Mouse (Mus musculus): ENCODE results near the gene Olfr1356. TPM values are rescaled to one million over a fixed set of nuclear protein-coding genes. Genes with fewer than 3 reads are reported as not detected.
"Not testable (repeated sequence)": the region's sequence is repeated elsewhere in the genome, so short reads cannot be mapped to it uniquely, and the experiment has no call there.

The Olfr1356 gene
- not detected for polyA plus RNA-seq (2012; fragmentation: generic; extraction: Trizol)

DNA sequence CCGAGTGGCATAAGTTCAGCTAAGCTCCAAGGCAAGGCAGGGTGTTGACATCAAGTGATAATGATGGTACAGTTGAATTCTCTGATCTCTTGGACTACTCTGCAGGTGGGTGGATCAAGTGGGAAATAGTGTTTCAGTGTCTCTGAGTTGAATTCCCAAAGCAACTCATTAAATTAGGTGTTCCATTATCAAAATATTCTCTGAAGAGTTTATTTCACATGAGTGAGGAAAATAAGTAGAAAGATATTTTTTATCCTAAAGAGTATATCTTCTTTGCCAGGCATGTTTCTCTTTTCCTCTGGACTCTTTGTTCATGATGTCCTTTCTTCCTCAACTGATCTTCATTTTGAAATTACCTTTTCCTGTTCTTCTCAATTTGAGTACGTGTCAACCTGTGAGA, at the start of gene Olfr1356:
TSS of gene Olfr1356 (minus strand) at position 101 of the 400 bp plus-strand sequence.
- no peak within 1 kb of the TSS for H3K4me3 ChIP-seq
- no peak within 1 kb of the TSS for H3ac ChIP-seq (ENCODE audit: control insufficient read depth, insufficient read length)
- no peak within 1 kb of the TSS for H3K4me2 ChIP-seq (ENCODE audit: low read depth)
- H3K79me2 ChIP-seq (ENCODE audit: control insufficient read depth, insufficient read depth): no peaks in the 10 kb centered on the region
- TF ChIP-seq REST (IDR thresholded peaks at IDR 0.05; ENCODE audit: insufficient read depth, insufficient read length) (no peak), SRF (IDR thresholded peaks at IDR 0.05; ENCODE audit: control insufficient read depth, insufficient read length, low read depth) (no peak), MYOG (IDR thresholded peaks at IDR 0.05; ENCODE audit: control insufficient read depth in 1 of 3, insufficient read depth in 1 of 3, insufficient read length in 2 of 3, low read depth in 2 of 3) (no peak), E2F4 (IDR thresholded peaks at IDR 0.05; ENCODE audit: insufficient read depth) (no peak), TCF12 (IDR thresholded peaks at IDR 0.05; ENCODE audit: insufficient read depth, poor library complexity, severe bottlenecking) (no peak), CEBPB (IDR thresholded peaks at IDR 0.05; ENCODE audit: insufficient read depth, poor library complexity, severe bottlenecking) (no peak), USF1 (IDR thresholded peaks at IDR 0.05; ENCODE audit: low read depth) (no peak), MAX (IDR thresholded peaks at IDR 0.05; ENCODE audit: low read depth) (no peak)
- no peaks in the 10 kb centered on the region for H3K36me3 ChIP-seq (ENCODE audit: control insufficient read depth, insufficient read depth)
- H3K27me3 ChIP-seq (ENCODE audit: control insufficient read depth, insufficient read depth, insufficient read length): no peaks in the 10 kb centered on the region

DNA sequence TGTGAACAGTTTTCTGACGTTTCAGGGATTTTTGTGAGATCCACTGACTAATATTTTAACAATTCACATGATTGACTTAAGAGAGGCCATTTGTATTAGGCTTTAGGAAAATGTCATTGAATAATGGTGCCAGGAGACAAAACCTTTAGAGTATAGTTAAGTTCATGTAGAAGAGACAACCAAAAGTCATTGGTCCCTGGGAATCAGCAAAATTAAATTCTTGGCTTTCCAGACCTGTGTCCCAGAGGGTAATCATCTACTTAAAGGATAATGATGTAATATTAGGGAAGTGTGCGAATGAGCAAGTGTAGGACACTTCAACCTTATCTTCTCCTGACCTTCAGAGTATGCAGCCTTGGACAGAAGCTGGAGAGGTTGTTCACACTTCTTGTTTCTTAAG, 23.3 kb upstream of the Olfr1356 start, which contains the start of gene Olfr1355:
TSS of gene Olfr1355 (plus strand) at position 301 of the 400 bp plus-strand sequence.
- Histone ChIP-seq H3K4me2 (ENCODE audit: low read depth) (no peak within 1 kb of the TSS), H3ac (ENCODE audit: control insufficient read depth, insufficient read length) (no peak within 1 kb of the TSS), H3K4me3 (no peak within 1 kb of the TSS), H3K36me3 (ENCODE audit: control insufficient read depth, insufficient read depth) (no peaks in the 10 kb centered on the region), H3K27me3 (ENCODE audit: control insufficient read depth, insufficient read depth, insufficient read length) (no peaks in the 10 kb centered on the region), H3K79me2 (ENCODE audit: control insufficient read depth, insufficient read depth) (no peaks in the 10 kb centered on the region)
- TF ChIP-seq POLR2AphosphoS2 (IDR thresholded peaks at IDR 0.05; ENCODE audit: insufficient read length, low read depth): no peak
- no peak for TF ChIP-seq MAX (IDR thresholded peaks at IDR 0.05; ENCODE audit: low read depth)
- no peak for TF ChIP-seq MYOD1 (IDR thresholded peaks at IDR 0.05; ENCODE audit: control insufficient read depth in 1 of 3, insufficient read length in 2 of 3, low read depth in 2 of 3)
- TF ChIP-seq E2F4 (IDR thresholded peaks at IDR 0.05; ENCODE audit: insufficient read depth): no peak
- no peak for TF ChIP-seq POLR2A (IDR thresholded peaks at IDR 0.05; ENCODE audit: insufficient read length, low read depth)
- TF ChIP-seq USF1 (IDR thresholded peaks at IDR 0.05; ENCODE audit: low read depth): no peak
- TF ChIP-seq TCF12 (IDR thresholded peaks at IDR 0.05; ENCODE audit: insufficient read depth, poor library complexity, severe bottlenecking): no peak
- no peak for TF ChIP-seq MYOG (IDR thresholded peaks at IDR 0.05; ENCODE audit: control insufficient read depth in 1 of 3, insufficient read depth in 1 of 3, insufficient read length in 2 of 3, low read depth in 2 of 3)
- TF ChIP-seq REST (IDR thresholded peaks at IDR 0.05; ENCODE audit: insufficient read depth, insufficient read length): no peak
- no peak for TF ChIP-seq TCF3 (IDR thresholded peaks at IDR 0.05; ENCODE audit: insufficient read length, low read depth)
- no peak for TF ChIP-seq CEBPB (IDR thresholded peaks at IDR 0.05; ENCODE audit: insufficient read depth, poor library complexity, severe bottlenecking)
- TF ChIP-seq SRF (IDR thresholded peaks at IDR 0.05; ENCODE audit: control insufficient read depth, insufficient read length, low read depth): no peak

DNA sequence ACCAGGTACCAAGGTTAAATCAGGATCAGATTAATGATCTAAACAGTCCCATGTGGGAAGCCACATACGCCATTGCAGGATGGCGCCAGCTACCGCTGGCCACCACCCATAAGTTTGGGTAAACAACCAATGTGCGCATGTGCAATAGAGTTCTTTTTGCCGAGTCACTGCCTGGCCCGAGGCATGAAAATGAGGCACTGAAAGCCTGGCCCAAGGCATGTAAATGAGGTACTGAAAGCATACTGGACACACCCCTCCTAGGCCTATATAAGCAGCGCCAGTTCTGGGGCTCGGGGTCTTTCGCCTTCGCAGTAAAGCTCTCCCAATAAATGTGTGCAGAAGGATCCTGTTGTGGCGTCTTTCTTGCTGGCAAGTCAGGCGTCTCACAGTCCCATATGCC, 11.5 kb downstream of the Olfr1356 start:
- not testable (repeated sequence) for H3K4me2 ChIP-seq (ENCODE audit: low read depth); H3ac ChIP-seq (ENCODE audit: control insufficient read depth, insufficient read length); H3K27me3 ChIP-seq (ENCODE audit: control insufficient read depth, insufficient read depth, insufficient read length); H3K4me3 ChIP-seq; H3K36me3 ChIP-seq (ENCODE audit: control insufficient read depth, insufficient read depth); H3K79me2 ChIP-seq (ENCODE audit: control insufficient read depth, insufficient read depth)

DNA sequence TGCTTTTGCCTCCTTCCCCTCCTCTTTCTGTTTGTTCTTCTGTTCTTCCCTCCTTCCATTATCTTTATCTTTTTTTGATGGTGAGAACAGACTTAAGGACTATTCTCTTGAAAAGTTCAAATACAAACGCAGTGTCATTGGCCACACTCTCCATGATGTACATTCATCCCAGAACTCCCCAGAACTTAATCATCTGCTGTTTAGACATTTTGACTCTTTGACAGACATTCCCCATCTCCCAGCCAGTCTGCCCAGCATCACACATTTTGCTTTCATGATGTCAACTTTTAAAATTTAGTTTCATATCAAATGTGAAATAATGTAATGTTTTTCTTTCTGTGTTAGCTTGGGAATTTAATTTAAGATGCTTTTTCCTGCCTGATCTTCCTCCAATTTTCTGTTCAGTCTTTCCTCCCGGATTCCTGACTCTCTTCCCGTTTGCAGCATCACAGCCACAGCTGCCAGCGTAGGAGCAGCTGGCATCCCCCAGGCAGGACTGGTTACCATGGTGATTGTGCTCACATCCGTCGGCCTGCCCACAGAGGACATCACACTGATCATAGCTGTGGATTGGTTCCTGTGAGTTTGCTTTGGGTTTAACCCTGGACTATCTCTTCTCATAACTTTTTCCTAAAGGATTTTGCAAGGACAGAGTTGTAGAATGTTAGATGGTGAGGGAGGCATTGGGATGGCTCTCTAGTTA, 39.5 kb downstream of the Olfr1356 start:
- no peaks in the 10 kb centered on the region for H3K79me2 ChIP-seq (ENCODE audit: control insufficient read depth, insufficient read depth)
- TF ChIP-seq CEBPB (IDR thresholded peaks at IDR 0.05; ENCODE audit: insufficient read depth, poor library complexity, severe bottlenecking) (no peak), MAX (IDR thresholded peaks at IDR 0.05; ENCODE audit: low read depth) (no peak), REST (IDR thresholded peaks at IDR 0.05; ENCODE audit: insufficient read depth, insufficient read length) (no peak), E2F4 (IDR thresholded peaks at IDR 0.05; ENCODE audit: insufficient read depth) (no peak), TCF3 (IDR thresholded peaks at IDR 0.05; ENCODE audit: insufficient read length, low read depth) (no peak), TCF12 (IDR thresholded peaks at IDR 0.05; ENCODE audit: insufficient read depth, poor library complexity, severe bottlenecking) (no peak), POLR2AphosphoS2 (IDR thresholded peaks at IDR 0.05; ENCODE audit: insufficient read length, low read depth) (no peak), POLR2A (IDR thresholded peaks at IDR 0.05; ENCODE audit: insufficient read length, low read depth) (no peak), MYOD1 (IDR thresholded peaks at IDR 0.05; ENCODE audit: control insufficient read depth in 1 of 3, insufficient read length in 2 of 3, low read depth in 2 of 3) (no peak), SRF (IDR thresholded peaks at IDR 0.05; ENCODE audit: control insufficient read depth, insufficient read length, low read depth) (no peak), USF1 (IDR thresholded peaks at IDR 0.05; ENCODE audit: low read depth) (no peak), MYOG (IDR thresholded peaks at IDR 0.05; ENCODE audit: control insufficient read depth in 1 of 3, insufficient read depth in 1 of 3, insufficient read length in 2 of 3, low read depth in 2 of 3) (no peak)
- H3K27me3 ChIP-seq (ENCODE audit: control insufficient read depth, insufficient read depth, insufficient read length): no peaks in the 10 kb centered on the region
- H3ac ChIP-seq (ENCODE audit: control insufficient read depth, insufficient read length): no peak overlapping the region
- H3K36me3 ChIP-seq (ENCODE audit: control insufficient read depth, insufficient read depth): no peaks in the 10 kb centered on the region
- H3K4me2 ChIP-seq (ENCODE audit: low read depth): no peak overlapping the region
- H3K4me3 ChIP-seq: no peak overlapping the region

DNA sequence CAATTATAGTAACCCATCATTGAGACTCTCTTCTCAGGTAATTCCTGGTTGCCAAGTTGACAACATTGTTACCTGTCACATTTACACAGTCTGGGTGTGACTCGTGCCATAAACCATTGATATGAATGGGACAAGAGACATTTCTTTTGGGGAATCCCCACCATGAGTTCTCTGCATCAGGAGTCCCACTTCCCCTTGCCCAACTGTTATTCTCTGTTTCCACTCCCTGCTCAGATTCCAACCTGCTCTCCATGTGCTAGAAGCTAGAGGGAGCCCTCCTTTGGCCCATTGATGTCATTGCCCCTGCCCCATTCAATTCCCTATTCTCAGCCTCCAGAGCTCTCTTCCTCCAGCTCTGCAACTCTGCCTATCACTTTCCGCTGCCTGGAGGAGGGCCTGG, 50.5 kb downstream of the Olfr1356 start:
- H3K4me3 ChIP-seq: no peak overlapping the region
- H3K79me2 ChIP-seq (ENCODE audit: control insufficient read depth, insufficient read depth): no peaks in the 10 kb centered on the region
- no peak overlapping the region for H3K4me2 ChIP-seq (ENCODE audit: low read depth)
- no peaks in the 10 kb centered on the region for H3K27me3 ChIP-seq (ENCODE audit: control insufficient read depth, insufficient read depth, insufficient read length)
- H3K36me3 ChIP-seq (ENCODE audit: control insufficient read depth, insufficient read depth): no peaks in the 10 kb centered on the region
- no peak overlapping the region for H3ac ChIP-seq (ENCODE audit: control insufficient read depth, insufficient read length)
- TF ChIP-seq MAX (IDR thresholded peaks at IDR 0.05; ENCODE audit: low read depth) (no peak), TCF3 (IDR thresholded peaks at IDR 0.05; ENCODE audit: insufficient read length, low read depth) (no peak), SRF (IDR thresholded peaks at IDR 0.05; ENCODE audit: control insufficient read depth, insufficient read length, low read depth) (no peak), MYOG (IDR thresholded peaks at IDR 0.05; ENCODE audit: control insufficient read depth in 1 of 3, insufficient read depth in 1 of 3, insufficient read length in 2 of 3, low read depth in 2 of 3) (no peak), POLR2A (IDR thresholded peaks at IDR 0.05; ENCODE audit: insufficient read length, low read depth) (no peak), TCF12 (IDR thresholded peaks at IDR 0.05; ENCODE audit: insufficient read depth, poor library complexity, severe bottlenecking) (no peak), MYOD1 (IDR thresholded peaks at IDR 0.05; ENCODE audit: control insufficient read depth in 1 of 3, insufficient read length in 2 of 3, low read depth in 2 of 3) (no peak), POLR2AphosphoS2 (IDR thresholded peaks at IDR 0.05; ENCODE audit: insufficient read length, low read depth) (no peak), E2F4 (IDR thresholded peaks at IDR 0.05; ENCODE audit: insufficient read depth) (no peak), CEBPB (IDR thresholded peaks at IDR 0.05; ENCODE audit: insufficient read depth, poor library complexity, severe bottlenecking) (no peak), REST (IDR thresholded peaks at IDR 0.05; ENCODE audit: insufficient read depth, insufficient read length) (no peak), USF1 (IDR thresholded peaks at IDR 0.05; ENCODE audit: low read depth) (no peak)

All from myocyte (in vitro differentiated cells).